Comparison of ENCODE assay signal across 8 mouse cellular contexts in genomic region chr13:41634401-41634818, GRCm38 (mm10). TPM values are rescaled to one million over a fixed set of nuclear protein-coding genes. Genes with fewer than 3 reads are reported as not detected.
DNase-seq lines count a peak whose midpoint lies in the region; ATAC-seq lines count a peak whose summit lies in the region.

No protein-coding gene starts in this region.

- DNase-seq in hindbrain, embryonic 10.5 days (ENCODE audit: low spot score): peak; percentile 62
- DNase-seq in cerebellum, postnatal 10 days: peak; percentile 83 to 86
- DNase-seq in frontal cortex, postnatal 25 days (ENCODE audit: low spot score in 2 of 2): peak; percentile 64 to 71
- DNase-seq in intestine, embryonic 14.5 days (ENCODE audit: low spot score): peak; percentile 87
- peak; percentile 63 to 72 for DNase-seq in left cerebral cortex, postnatal 10 days (ENCODE audit: extremely low spot score in 1 of 2, low spot score in 2 of 2)
- DNase-seq in spleen, adult 12 weeks (ENCODE audit: low spot score): peak; percentile 47

- H3K27me3 ChIP-seq in hindbrain, embryonic 10.5 days (ENCODE audit: insufficient read depth, poor library complexity, severe bottlenecking): no peaks in the 10 kb centered on the region
- no peaks in the 10 kb centered on the region for H3K27me3 ChIP-seq in hindbrain, embryonic 13.5 days
- H3K27me3 ChIP-seq in intestine, embryonic 14.5 days (replicated peaks; ENCODE audit: control insufficient read depth, insufficient read depth, low read length): no peaks in the 10 kb centered on the region
- H3K27me3 ChIP-seq in midbrain, embryonic 13.5 days: no peaks in the 10 kb centered on the region

- no peaks in the 10 kb centered on the region for H3K9me3 ChIP-seq in hindbrain, embryonic 10.5 days
- no peaks in the 10 kb centered on the region for H3K9me3 ChIP-seq in hindbrain, embryonic 13.5 days
- no peaks in the 10 kb centered on the region for H3K9me3 ChIP-seq in intestine, embryonic 14.5 days (ENCODE audit: control insufficient read depth, low read length)
- no peaks in the 10 kb centered on the region for H3K9me3 ChIP-seq in midbrain, embryonic 13.5 days

- H3K36me3 ChIP-seq in hindbrain, embryonic 10.5 days: no peaks in the 10 kb centered on the region
- peaks cover 9% of the 10 kb centered on the region for H3K36me3 ChIP-seq in hindbrain, embryonic 13.5 days
- peaks cover 4% of the 10 kb centered on the region; the same call in 1 of the 2 replicates for H3K36me3 ChIP-seq in intestine, embryonic 14.5 days (ENCODE audit: control insufficient read depth, insufficient read depth, low read length)
- H3K36me3 ChIP-seq in midbrain, embryonic 13.5 days: peaks cover 5% of the 10 kb centered on the region; the same call in 1 of the 2 replicates

- WGBS in hindbrain, embryonic 10.5 days: 31% methylated on average over 13 of the region's 13 CpGs
- WGBS in hindbrain, embryonic 13.5 days: 27% methylated on average over 13 of the region's 13 CpGs
- 21% methylated on average over 13 of the region's 13 CpGs for WGBS in intestine, embryonic 14.5 days
- 33% methylated on average over 13 of the region's 13 CpGs for WGBS in midbrain, embryonic 13.5 days

- H3K4me2 ChIP-seq in hindbrain, embryonic 13.5 days: no peak overlapping the region
- H3K4me2 ChIP-seq in intestine, embryonic 14.5 days (ENCODE audit: low read length): no peak overlapping the region
- H3K4me2 ChIP-seq in midbrain, embryonic 13.5 days (replicated peaks): no peak overlapping the region

- no peak overlapping the region for H3K27ac ChIP-seq in hindbrain, embryonic 10.5 days
- no peak overlapping the region for H3K27ac ChIP-seq in hindbrain, embryonic 13.5 days
- H3K27ac ChIP-seq in intestine, embryonic 14.5 days (ENCODE audit: low read depth): no peak overlapping the region
- no peak overlapping the region for H3K27ac ChIP-seq in midbrain, embryonic 13.5 days

- ATAC-seq in hindbrain, embryonic 13.5 days (ENCODE audit: low FRiP score): no peak; the same call in 1 of the 2 replicates
- ATAC-seq in intestine, embryonic 14.5 days (replicated peaks; ENCODE audit: low FRiP score, low TSS enrichment, low read depth): 0 out of 2 replicates have a peak, but pooled peaks have one; percentile 32
- ATAC-seq in midbrain, embryonic 13.5 days: peak; percentile 40; the same call in 1 of the 2 replicates

- no peak overlapping the region for H3K4me3 ChIP-seq in hindbrain, embryonic 10.5 days
- H3K4me3 ChIP-seq in hindbrain, embryonic 13.5 days: no peak overlapping the region
- H3K4me3 ChIP-seq in intestine, embryonic 14.5 days (ENCODE audit: low read depth, low read length): no peak overlapping the region
- H3K4me3 ChIP-seq in midbrain, embryonic 13.5 days (replicated peaks): no peak overlapping the region

- no peaks in the 10 kb centered on the region for H3K4me1 ChIP-seq in hindbrain, embryonic 10.5 days (replicated peaks)
- H3K4me1 ChIP-seq in hindbrain, embryonic 13.5 days (replicated peaks): 0 out of 2 replicates have a peak, but pooled peaks cover 3% of the 10 kb centered on the region
- no peaks in the 10 kb centered on the region for H3K4me1 ChIP-seq in intestine, embryonic 14.5 days (replicated peaks; ENCODE audit: control insufficient read depth, insufficient read depth, low read length)
- H3K4me1 ChIP-seq in midbrain, embryonic 13.5 days (replicated peaks): no peaks in the 10 kb centered on the region

- intact Hi-C loops in left cerebral cortex, postnatal 10 days (cut with DNase I): no loop called here

- no peak overlapping the region for H3K9ac ChIP-seq in hindbrain, embryonic 13.5 days
- no peak overlapping the region for H3K9ac ChIP-seq in intestine, embryonic 14.5 days (ENCODE audit: low read length)
- no peak overlapping the region for H3K9ac ChIP-seq in midbrain, embryonic 13.5 days (replicated peaks)

RNA-seq across cellular contexts. Expression of gene Tmem170b, which starts 28.7 kb away (rescaled TPM):
- polyA plus RNA-seq in hindbrain, embryonic 10.5 days (2016; fragmentation: Nextera tagmentation; extraction: Ambion mirVana): 12.0 and 14.5 TPM in 2 replicates
- 37.8 and 37.9 TPM in 2 replicates for polyA plus RNA-seq in hindbrain, embryonic 13.5 days (2015; fragmentation: Nextera tagmentation; extraction: Ambion mirVana)
- polyA plus RNA-seq in intestine, embryonic 14.5 days (2014; fragmentation: Nextera tagmentation; extraction: Ambion mirVana): 14.3 and 14.9 TPM in 2 replicates
- 10 to 100 TPM; 83.5 to 85.9 TPM for total RNA-seq in left cerebral cortex, postnatal 10 days (2021)
- 36.1 and 37.5 TPM in 2 replicates for polyA plus RNA-seq in midbrain, embryonic 13.5 days (2015; fragmentation: Nextera tagmentation; extraction: Ambion mirVana)
